Mouse (Mus musculus): Measurements from ENCODE around the gene Hs6st3.

Hs6st3 gene

GRCm38 (mm10) chr14:119137906-119138785 lies at the start of gene Hs6st3:
Gene Hs6st3 (plus strand): TSS chr14:119138341.
- DNase-seq (ENCODE audit: low spot score in 2 of 2), result peak; percentile 30 to 41

GRCm38 (mm10) chr14:119098851-119099569 lies 39.1 kb upstream of the Hs6st3 start, which contains the start of gene Uggt2:
Gene Uggt2 (minus strand): TSS chr14:119099430.
- peak; percentile 89 to 92 for DNase-seq (ENCODE audit: low spot score in 2 of 2)

DNA sequence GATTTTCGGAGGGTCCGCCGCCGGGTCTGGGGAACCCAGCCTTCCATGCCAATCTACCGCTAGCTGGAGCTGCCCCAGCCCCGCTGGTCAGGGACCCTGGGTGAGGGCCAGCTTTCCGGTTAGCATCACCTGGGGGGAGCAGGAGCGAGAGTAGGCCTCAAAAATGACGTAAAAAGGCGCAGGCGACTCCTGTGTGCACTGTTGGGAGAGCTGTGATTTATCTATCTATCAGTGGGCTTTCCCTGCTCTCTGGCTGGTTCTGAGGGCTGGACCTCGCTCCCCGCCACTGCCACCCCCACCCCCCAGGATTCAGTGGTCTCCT lies 38.6 kb upstream of the Hs6st3 start:
- DNase-seq (ENCODE audit: low spot score in 2 of 2), result no peak

DNA sequence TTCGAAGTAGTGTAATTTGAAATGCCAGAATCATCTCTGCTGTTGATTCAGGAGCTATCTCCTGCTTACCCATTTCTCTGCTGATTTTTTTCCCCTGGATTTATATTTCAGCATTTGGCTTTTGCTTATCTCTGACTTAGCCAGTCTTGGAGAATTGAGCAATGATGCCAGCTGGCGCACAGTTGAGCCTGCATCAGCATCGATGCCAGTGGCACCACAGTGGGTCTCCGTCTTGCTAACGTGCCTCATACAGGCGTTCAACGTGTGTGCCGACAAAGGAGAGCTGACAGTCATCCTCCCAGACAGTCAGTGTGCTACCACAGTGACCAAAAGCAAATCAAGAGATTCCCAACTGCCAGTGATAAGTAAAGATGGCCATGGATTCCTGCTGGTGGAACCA lies 30.6 kb upstream of the Hs6st3 start:
- DNase-seq (ENCODE audit: low spot score in 2 of 2), result no peak

DNA sequence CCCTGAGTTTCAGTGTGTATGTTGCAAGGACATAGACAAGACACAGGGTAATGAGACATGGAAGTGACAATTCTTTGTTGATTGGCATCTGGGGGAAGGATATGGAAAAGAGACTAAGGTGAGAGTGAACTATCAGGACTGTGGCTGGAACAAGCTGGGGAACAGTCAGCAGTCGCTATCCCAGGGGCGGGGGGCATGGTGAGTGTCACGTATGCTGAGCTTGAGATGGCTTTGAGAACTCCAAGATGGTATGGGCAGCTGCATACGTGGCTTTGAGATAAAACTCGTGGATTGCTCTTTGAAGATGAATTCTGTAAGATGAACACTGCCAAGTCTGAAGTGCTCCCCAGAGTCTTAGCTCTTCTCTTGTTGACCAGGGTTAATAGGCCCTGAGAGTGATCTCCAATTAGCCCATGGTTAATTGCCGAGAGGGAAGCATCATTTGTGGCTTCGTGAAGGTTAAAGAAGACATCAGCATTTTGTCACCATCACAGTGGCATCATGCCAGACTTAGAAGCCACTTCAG lies 29.3 kb upstream of the Hs6st3 start:
- no peak for DNase-seq (ENCODE audit: low spot score in 2 of 2)

GRCm38 (mm10) chr14:119109776-119110218 lies 28.3 kb upstream of the Hs6st3 start:
- DNase-seq (ENCODE audit: low spot score in 2 of 2), result peak in 1 of 2 experiments; percentile 42

GRCm38 (mm10) chr14:119112558-119112957 lies 25.6 kb upstream of the Hs6st3 start:
- no peak for DNase-seq (ENCODE audit: low spot score in 2 of 2)

DNA sequence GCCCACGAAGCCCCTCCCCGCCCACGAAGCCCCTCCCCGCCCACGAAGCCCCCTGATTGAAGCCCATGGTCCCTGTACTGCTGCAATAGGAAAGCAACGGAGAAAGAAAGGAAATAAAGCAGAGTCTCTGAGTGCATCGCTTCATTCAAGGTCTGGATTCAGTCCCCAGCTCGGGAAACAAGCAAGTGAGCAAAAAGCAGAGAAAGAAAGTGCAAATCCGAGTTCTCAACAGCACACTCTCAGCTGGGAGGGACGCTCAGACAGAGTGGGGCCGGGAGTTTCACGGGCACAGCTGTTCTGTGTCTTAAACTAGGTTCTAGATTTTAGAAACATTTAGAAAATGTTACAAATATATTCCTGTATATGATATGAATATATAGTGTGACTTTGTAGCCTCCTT lies 14.6 kb upstream of the Hs6st3 start:
- DNase-seq (ENCODE audit: low spot score in 2 of 2), result no peak

DNA sequence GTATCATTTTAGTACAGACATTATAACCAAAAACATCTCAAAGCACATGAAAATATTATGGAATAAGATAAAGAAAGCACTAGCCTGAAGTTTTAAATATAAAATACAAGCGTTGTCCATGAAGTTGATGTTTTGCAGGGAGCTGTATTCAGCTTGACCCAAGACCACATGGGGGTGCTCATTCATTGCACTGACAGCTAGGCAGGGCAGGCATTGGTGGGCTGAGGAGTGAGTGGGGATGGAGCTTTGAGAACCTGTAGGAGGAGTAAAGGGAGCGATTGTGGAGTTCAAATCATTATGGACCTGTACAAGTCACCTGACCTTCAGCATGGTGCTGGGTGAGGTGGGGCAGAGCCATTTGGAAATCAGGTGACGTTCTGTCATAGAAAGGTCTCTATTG lies 14.1 kb upstream of the Hs6st3 start:
- peak; percentile 52 for DNase-seq (ENCODE audit: low spot score in 2 of 2)

- no peak for DNase-seq (ENCODE audit: low spot score in 2 of 2)
Measured at GRCm38 (mm10) chr14:119125840-119126239, 12.3 kb upstream of the Hs6st3 start.

DNA sequence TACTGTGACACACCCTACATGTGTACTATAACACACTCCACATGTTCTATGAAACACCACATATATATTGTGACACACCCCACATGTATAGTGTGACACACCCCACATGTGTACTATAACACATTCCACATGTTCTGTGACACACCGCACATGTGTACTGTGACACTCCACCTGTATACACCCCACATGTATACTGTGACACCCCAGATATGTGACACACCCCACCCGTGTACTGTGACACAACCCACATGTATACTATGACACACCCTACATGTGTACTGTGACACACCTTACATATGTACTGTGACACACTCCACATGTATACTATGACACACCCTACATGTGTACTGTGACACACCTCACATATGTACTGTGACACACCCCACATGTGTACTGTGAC lies 10.8 kb upstream of the Hs6st3 start:
- DNase-seq (ENCODE audit: low spot score in 2 of 2), result no peak

DNA sequence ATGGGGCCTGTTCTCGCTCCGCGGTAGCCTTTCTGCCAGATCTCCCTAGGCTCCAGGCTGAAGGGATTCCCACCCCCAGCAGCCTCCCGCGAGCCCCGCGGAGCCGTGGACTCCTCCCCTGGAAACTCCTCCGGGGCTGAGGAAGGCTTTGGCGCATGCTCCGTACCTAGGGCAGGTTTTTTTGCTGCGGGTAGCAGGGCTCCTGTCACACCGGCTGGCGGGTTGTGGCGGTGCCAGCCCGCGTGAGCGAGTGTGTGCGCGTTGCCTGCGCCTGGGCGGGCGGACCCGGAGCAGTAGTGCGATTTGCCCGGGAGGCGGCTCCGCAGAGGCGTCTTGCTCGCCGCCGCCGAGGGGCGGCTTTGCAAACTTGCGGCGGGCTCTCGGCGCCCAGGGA lies 632 bp upstream of the Hs6st3 start:
- DNase-seq (ENCODE audit: low spot score in 2 of 2), result peak; percentile 92 to 93

- DNase-seq (ENCODE audit: low spot score in 2 of 2), result peak; percentile 32 to 33
Measured at GRCm38 (mm10) chr14:119138786-119139100, 602 bp downstream of the Hs6st3 start.

GRCm38 (mm10) chr14:119139381-119139950 lies 1.3 kb downstream of the Hs6st3 start:
- peak; percentile 41 to 47 for DNase-seq (ENCODE audit: low spot score in 2 of 2)

- DNase-seq (ENCODE audit: low spot score in 2 of 2), result no peak
Measured at GRCm38 (mm10) chr14:119153088-119153487, 14.9 kb downstream of the Hs6st3 start.

- no peak for DNase-seq (ENCODE audit: low spot score in 2 of 2)
Measured at GRCm38 (mm10) chr14:119193905-119194304, 55.8 kb downstream of the Hs6st3 start.

- no peak for DNase-seq (ENCODE audit: low spot score in 2 of 2)
Measured at GRCm38 (mm10) chr14:119203508-119203907, 65.4 kb downstream of the Hs6st3 start.

- DNase-seq (ENCODE audit: low spot score in 2 of 2), result peak in 1 of 2 experiments; percentile 46
Measured at GRCm38 (mm10) chr14:119215576-119216309, 77.6 kb downstream of the Hs6st3 start.

DNA sequence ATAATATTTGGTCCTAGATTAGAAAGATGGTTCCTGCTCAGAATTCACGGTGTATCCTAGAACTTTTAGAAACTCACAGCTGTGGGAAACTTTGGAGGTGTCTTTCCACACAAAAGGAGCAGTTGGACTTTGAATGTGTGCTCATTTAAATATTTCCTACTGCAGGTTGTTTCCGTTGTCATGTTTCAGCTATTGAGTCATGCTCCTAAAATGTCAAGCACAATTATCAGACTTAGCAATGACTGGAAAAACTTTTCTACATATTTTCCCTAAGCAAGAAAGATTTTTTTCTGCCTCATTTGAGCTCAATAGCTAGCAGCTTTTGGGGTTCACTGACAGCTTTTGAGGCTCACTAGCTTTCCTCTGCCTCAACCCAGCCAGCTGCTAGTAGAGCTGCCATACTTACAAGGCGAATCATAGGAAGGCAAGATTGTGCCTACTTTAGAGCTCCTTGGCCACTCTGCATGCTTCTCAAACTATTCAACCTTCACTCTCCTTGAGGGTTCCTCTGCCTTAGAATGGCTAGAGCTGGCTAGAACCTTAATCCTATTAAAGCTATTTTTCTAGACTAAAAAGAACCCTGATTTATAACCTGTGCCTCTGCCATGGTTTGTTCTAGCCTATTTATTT lies 89.7 kb downstream of the Hs6st3 start:
- DNase-seq (ENCODE audit: low spot score in 2 of 2), result no peak

DNA sequence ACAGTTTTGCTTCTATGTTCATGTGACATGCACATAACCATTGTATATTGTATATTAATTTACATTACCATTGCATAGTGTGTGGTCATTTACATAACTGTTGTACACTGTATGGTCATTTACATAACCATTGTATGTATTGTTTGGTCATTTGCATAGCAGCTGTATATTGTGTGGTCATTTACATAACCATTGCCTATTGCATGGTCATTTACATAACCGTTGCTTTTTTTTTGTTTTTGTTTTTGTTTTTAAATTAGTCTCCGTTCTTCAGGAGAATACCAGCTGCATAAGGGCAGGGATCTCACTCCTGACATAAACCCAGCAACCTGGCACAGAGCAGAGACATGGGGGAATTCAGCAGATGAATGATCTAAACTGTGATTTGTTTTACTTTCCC lies 95.5 kb downstream of the Hs6st3 start:
- DNase-seq (ENCODE audit: low spot score in 2 of 2), result no peak

DNA sequence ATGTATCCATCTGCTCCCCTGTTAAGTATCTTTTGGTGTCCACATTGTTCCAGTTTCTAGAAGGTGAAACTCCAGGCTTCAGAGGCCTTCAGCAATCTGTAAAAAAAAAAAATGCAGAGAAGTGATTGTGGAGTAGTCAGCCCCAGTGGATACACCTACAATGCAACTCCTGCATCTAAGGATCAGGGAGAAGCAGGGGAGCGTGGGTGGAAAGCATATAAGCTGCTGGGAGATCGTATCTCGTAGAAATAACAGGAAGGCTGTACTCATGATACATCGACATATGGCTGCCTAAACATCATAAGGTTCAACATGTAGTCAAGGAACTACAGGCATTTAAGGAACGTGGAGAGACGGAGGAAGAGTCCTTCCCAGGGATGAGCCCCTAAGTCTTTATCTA lies 109.0 kb downstream of the Hs6st3 start:
- no peak for DNase-seq (ENCODE audit: low spot score in 2 of 2)
